Mouse (Mus musculus) lung, postnatal 0 days (tissue): Measurements from ENCODE around the gene Kif20b. TPM values are rescaled to one million over a fixed set of nuclear protein-coding genes. Genes with fewer than 3 reads are reported as not detected.

ENCODE experiments used
- ATAC-seq: fragments of 200-750 bp; cut with Nextera tagmentation; 2 replicates; pipeline ENCODE4 v1.8.0; 2017; ENCODE audit warnings: moderate library complexity
- DNase-seq: peaks from one replicate; pipeline ENCODE4 v3.0.0-alpha.2; 2016; ENCODE audit warnings: low spot score
- H3K27ac ChIP-seq: fragments of 300-500 bp; sonication (generic); 2 replicates; pipeline ENCODE4 v1.5.1; 2014; ENCODE audit warnings: antibody characterized with exemption, mild to moderate bottlenecking, low read length, mixed read lengths
- H3K27me3 ChIP-seq: fragments of 300-500 bp; sonication (generic); replicated peaks from 2 replicates; pipeline ENCODE4 v1.6.1; 2014; ENCODE audit warnings: low read length, mixed read lengths; ENCODE audit not compliant: insufficient read depth
- H3K36me3 ChIP-seq: fragments of 300-500 bp; sonication (generic); 2 replicates; pipeline ENCODE4 v1.6.1; 2014; ENCODE audit warnings: low read length, mixed read lengths; ENCODE audit not compliant: insufficient read depth
- H3K4me1 ChIP-seq: fragments of 300-500 bp; sonication (generic); 2 replicates; pipeline ENCODE4 v1.6.1; 2014; ENCODE audit warnings: antibody characterized with exemption, low read depth, low read length, mixed read lengths; ENCODE audit not compliant: insufficient read depth
- H3K4me2 ChIP-seq: fragments of 300-500 bp; sonication (generic); replicated peaks from 2 replicates; pipeline ENCODE4 v1.6.1; 2014; ENCODE audit warnings: low read depth, mild to moderate bottlenecking, low read length, moderate library complexity, mixed read lengths
- H3K4me3 ChIP-seq: fragments of 300-500 bp; sonication (generic); 2 replicates; pipeline ENCODE4 v1.5.1; 2014; ENCODE audit warnings: low read depth, low read length
- H3K9ac ChIP-seq: fragments of 300-500 bp; sonication (generic); replicated peaks from 2 replicates; pipeline ENCODE4 v1.6.1; 2014; ENCODE audit warnings: low read depth, mild to moderate bottlenecking
- H3K9me3 ChIP-seq: fragments of 300-500 bp; sonication (generic); 2 replicates; pipeline ENCODE4 v1.6.1; 2016; ENCODE audit warnings: low read length, mixed read lengths
- CTCF ChIP-seq: IDR thresholded peaks from 2 replicates; pipeline ENCODE4 v1.5.1; 2016; ENCODE audit warnings: antibody characterized with exemption, mild to moderate bottlenecking
- EP300 ChIP-seq: IDR thresholded peaks from 2 replicates; pipeline ENCODE4 v1.6.1; 2016; ENCODE audit warnings: antibody characterized with exemption, mild to moderate bottlenecking, control low read depth
- WGBS: fragments of 180-500 bp; shearing (Covaris S2); extraction: QIAGEN DNeasy Blood & Tissue Kit; methylation state at CpG from one replicate; pipeline ENCODE4 v1.1.7; 2014; 5-methylcytosine and 5-hydroxymethylcytosine counted together
- polyA plus RNA-seq: library from polyadenylated mRNA; unstranded; fragments of >200 nt; fragmentation: Nextera tagmentation; extraction: Ambion mirVana; gene quantifications from 2 replicates; pipeline ENCODE4 v1.2.1, GENCODE M21; 2015

Kif20b gene
- polyA plus RNA-seq, 1 experiment from 2014 or later = 4.2 TPM

- no peaks in the 10 kb centered on the region for H3K9me3 ChIP-seq
- no peak overlapping the region for H3K4me3 ChIP-seq
- 0 out of 2 replicates have a peak, but pooled peaks cover 4% of the 10 kb centered on the region for H3K4me1 ChIP-seq
- H3K27me3 ChIP-seq = no peaks in the 10 kb centered on the region
- 59% methylated on average over 5 of the region's 5 CpGs for WGBS
- ATAC-seq (no peak), DNase-seq (no peak)
- H3K4me2 ChIP-seq = no peak overlapping the region
- no peak overlapping the region for H3K9ac ChIP-seq
- H3K27ac ChIP-seq = no peak overlapping the region
- TF ChIP-seq EP300 (no peak), CTCF (no peak)
- no peaks in the 10 kb centered on the region for H3K36me3 ChIP-seq
These were observed 41.0 kb upstream of the Kif20b start for GRCm38 (mm10) chr19:34881160-34881559.

GRCm38 (mm10) chr19:34882443-34882842 is 39.7 kb upstream of the Kif20b start:
- Histone ChIP-seq H3K9ac (no peak overlapping the region), H3K4me1 (0 out of 2 replicates have a peak, but pooled peaks cover 4% of the 10 kb centered on the region), H3K4me2 (no peak overlapping the region), H3K9me3 (no peaks in the 10 kb centered on the region), H3K36me3 (no peaks in the 10 kb centered on the region), H3K27ac (no peak overlapping the region), H3K4me3 (no peak overlapping the region), H3K27me3 (no peaks in the 10 kb centered on the region)
- TF ChIP-seq EP300 (no peak), CTCF (no peak)
- WGBS = 76% methylated on average over 2 of the region's 2 CpGs
- no peak for DNase-seq
- ATAC-seq = no peak

GRCm38 (mm10) chr19:34883526-34884224 is 38.5 kb upstream of the Kif20b start:
- no peak overlapping the region for H3K4me2 ChIP-seq
- DNase-seq (no peak), ATAC-seq (no peak)
- H3K9me3 ChIP-seq = no peaks in the 10 kb centered on the region
- H3K4me1 ChIP-seq = 0 out of 2 replicates have a peak, but pooled peaks cover 4% of the 10 kb centered on the region
- H3K36me3 ChIP-seq = no peaks in the 10 kb centered on the region
- H3K27ac ChIP-seq = no peak overlapping the region
- H3K27me3 ChIP-seq = no peaks in the 10 kb centered on the region
- no peak for TF ChIP-seq EP300
- TF ChIP-seq CTCF = no peak
- no peak overlapping the region for H3K9ac ChIP-seq
- H3K4me3 ChIP-seq = no peak overlapping the region
- 80% methylated on average over 3 of the region's 3 CpGs for WGBS

GRCm38 (mm10) chr19:34886324-34886723 is 35.8 kb upstream of the Kif20b start:
- no peak for TF ChIP-seq CTCF
- no peak for TF ChIP-seq EP300
- WGBS = 61% methylated on average over 4 of the region's 4 CpGs
- no peak for ATAC-seq
- Histone ChIP-seq H3K27ac (no peak overlapping the region), H3K36me3 (no peaks in the 10 kb centered on the region), H3K27me3 (no peaks in the 10 kb centered on the region), H3K4me2 (no peak overlapping the region), H3K4me3 (no peak overlapping the region), H3K9ac (no peak overlapping the region), H3K9me3 (no peaks in the 10 kb centered on the region), H3K4me1 (no peaks in the 10 kb centered on the region; the same call in 1 of the 2 replicates)
- no peak for DNase-seq

GRCm38 (mm10) chr19:34890981-34891380 is 31.2 kb upstream of the Kif20b start:
- Histone ChIP-seq H3K9me3 (no peaks in the 10 kb centered on the region), H3K4me1 (no peaks in the 10 kb centered on the region; the same call in 1 of the 2 replicates), H3K27ac (0 out of 2 replicates have a peak overlapping the region, but pooled peaks have one; percentile 32), H3K27me3 (no peaks in the 10 kb centered on the region), H3K36me3 (no peaks in the 10 kb centered on the region), H3K4me2 (no peak overlapping the region), H3K4me3 (no peak overlapping the region), H3K9ac (no peak overlapping the region)
- TF ChIP-seq CTCF = no peak
- TF ChIP-seq EP300 = no peak
- peak; percentile 80 for ATAC-seq
- DNase-seq = peak; percentile 50
- 36% methylated on average over 3 of the region's 3 CpGs for WGBS

GRCm38 (mm10) chr19:34891590-34891989 is 30.6 kb upstream of the Kif20b start:
- 60% methylated on average over 1 of the region's 1 CpGs for WGBS

More at GRCm38 (mm10) chr19:34891590-34891989, 30.6 kb upstream of the Kif20b start:
- Histone ChIP-seq H3K9ac (no peak overlapping the region), H3K27ac (no peak overlapping the region), H3K36me3 (no peaks in the 10 kb centered on the region), H3K27me3 (no peaks in the 10 kb centered on the region), H3K4me1 (no peaks in the 10 kb centered on the region; the same call in 1 of the 2 replicates), H3K4me3 (no peak overlapping the region), H3K9me3 (no peaks in the 10 kb centered on the region), H3K4me2 (no peak overlapping the region)
- no peak for DNase-seq
- peak; percentile 62 for ATAC-seq
- TF ChIP-seq EP300 = no peak
- TF ChIP-seq CTCF = no peak
